Mouse (Mus musculus): ENCODE data around the gene Smpd3. TPM values are rescaled to one million over a fixed set of nuclear protein-coding genes. Genes with fewer than 3 reads are reported as not detected.
"Not testable (repeated sequence)": the region's sequence is repeated elsewhere in the genome, so short reads cannot be mapped to it uniquely, and the experiment has no call there.

The Smpd3 gene
- polyA plus RNA-seq, 1 experiment from 2014 or later = 0.54 TPM

GRCm38 (mm10) chr8:106326624-106327023 lies 11.2 kb downstream of the Smpd3 start:
- Histone ChIP-seq H3K36me3 (replicated peaks) (no peaks in the 10 kb centered on the region), H3K9me3 (replicated peaks) (no peaks in the 10 kb centered on the region), H3K9ac (no peak overlapping the region), H3K4me3 (replicated peaks) (no peak overlapping the region), H3K27ac (replicated peaks) (no peak overlapping the region), H3K4me1 (replicated peaks) (no peaks in the 10 kb centered on the region), H3K4me2 (no peak overlapping the region), H3K27me3 (no peaks in the 10 kb centered on the region)
- 48% methylated on average over 4 of the region's 4 CpGs for WGBS (ENCODE audit: insufficient replicate concordance)
- ATAC-seq (ENCODE audit: insufficient read depth) = no peak

- no peaks in the 10 kb centered on the region for H3K36me3 ChIP-seq (replicated peaks)
- H3K9me3 ChIP-seq (replicated peaks) = no peaks in the 10 kb centered on the region
- H3K27me3 ChIP-seq = no peaks in the 10 kb centered on the region
- no peak for ATAC-seq (ENCODE audit: insufficient read depth)
- H3K9ac ChIP-seq = no peak overlapping the region
- no peak overlapping the region for H3K4me3 ChIP-seq (replicated peaks)
- no peak overlapping the region for H3K4me2 ChIP-seq
- H3K4me1 ChIP-seq (replicated peaks) = no peaks in the 10 kb centered on the region
- WGBS (ENCODE audit: insufficient replicate concordance) = 64% methylated on average over 7 of the region's 7 CpGs
- no peak overlapping the region for H3K27ac ChIP-seq (replicated peaks)
Measured at GRCm38 (mm10) chr8:106321434-106321833, 16.4 kb downstream of the Smpd3 start.

- no peak overlapping the region for H3K27ac ChIP-seq (replicated peaks)
- H3K4me3 ChIP-seq (replicated peaks) = no peak overlapping the region
- WGBS (ENCODE audit: insufficient replicate concordance) = 60% methylated on average over 6 of the region's 6 CpGs
- no peak overlapping the region for H3K4me2 ChIP-seq
- H3K4me1 ChIP-seq (replicated peaks) = no peaks in the 10 kb centered on the region
- no peak for ATAC-seq (ENCODE audit: insufficient read depth)
- H3K27me3 ChIP-seq = no peaks in the 10 kb centered on the region
- no peaks in the 10 kb centered on the region for H3K9me3 ChIP-seq (replicated peaks)
- no peaks in the 10 kb centered on the region for H3K36me3 ChIP-seq (replicated peaks)
- H3K9ac ChIP-seq = no peak overlapping the region
Measured at GRCm38 (mm10) chr8:106320002-106320401, 17.8 kb downstream of the Smpd3 start.

- no peak overlapping the region for H3K27ac ChIP-seq (replicated peaks)
- 66% methylated on average over 4 of the region's 4 CpGs for WGBS (ENCODE audit: insufficient replicate concordance)
- H3K9me3 ChIP-seq (replicated peaks) = no peaks in the 10 kb centered on the region
- H3K4me1 ChIP-seq (replicated peaks) = no peaks in the 10 kb centered on the region
- no peak overlapping the region for H3K4me3 ChIP-seq (replicated peaks)
- no peaks in the 10 kb centered on the region for H3K27me3 ChIP-seq
- no peaks in the 10 kb centered on the region for H3K36me3 ChIP-seq (replicated peaks)
- H3K9ac ChIP-seq = no peak overlapping the region
- H3K4me2 ChIP-seq = no peak overlapping the region
- ATAC-seq (ENCODE audit: insufficient read depth) = no peak
Measured at GRCm38 (mm10) chr8:106317091-106317490, 20.7 kb downstream of the Smpd3 start.

DNA sequence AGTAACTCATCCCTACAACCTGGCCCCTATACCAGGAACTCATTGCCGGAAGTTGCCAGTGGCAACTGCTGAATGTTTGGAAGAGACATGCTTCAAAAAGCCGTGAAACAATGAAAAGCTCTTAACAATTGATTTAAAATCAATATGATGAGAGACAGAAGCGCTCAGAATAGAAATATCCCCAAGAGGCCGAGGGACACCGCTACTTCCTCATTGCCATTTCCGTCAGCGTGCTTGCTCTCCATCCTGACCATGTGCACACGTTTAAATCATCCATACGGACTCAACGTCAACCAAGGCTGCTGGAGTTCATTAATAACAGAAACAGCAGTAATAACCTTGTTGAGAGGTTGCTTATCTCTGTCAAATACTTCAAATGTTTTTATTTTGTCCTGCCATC lies 21.3 kb downstream of the Smpd3 start:
- no peaks in the 10 kb centered on the region for H3K36me3 ChIP-seq (replicated peaks)
- H3K4me1 ChIP-seq (replicated peaks) = no peaks in the 10 kb centered on the region
- no peak overlapping the region for H3K9ac ChIP-seq
- H3K27me3 ChIP-seq = no peaks in the 10 kb centered on the region
- no peak overlapping the region for H3K27ac ChIP-seq (replicated peaks)
- no peak overlapping the region for H3K4me3 ChIP-seq (replicated peaks)
- no peak overlapping the region for H3K4me2 ChIP-seq
- no peaks in the 10 kb centered on the region for H3K9me3 ChIP-seq (replicated peaks)
- WGBS (ENCODE audit: insufficient replicate concordance) = 32% methylated on average over 10 of the region's 10 CpGs
- no peak for ATAC-seq (ENCODE audit: insufficient read depth)

GRCm38 (mm10) chr8:106315402-106316187 lies 22.2 kb downstream of the Smpd3 start:
- no peak overlapping the region for H3K9ac ChIP-seq
- H3K9me3 ChIP-seq (replicated peaks) = no peaks in the 10 kb centered on the region
- H3K4me2 ChIP-seq = no peak overlapping the region
- whole genome bisulfite sequencing (ENCODE audit: insufficient replicate concordance) = 57% methylated on average over 6 of the region's 6 CpGs
- no peak overlapping the region for H3K27ac ChIP-seq (replicated peaks)
- no peaks in the 10 kb centered on the region for H3K27me3 ChIP-seq
- H3K4me1 ChIP-seq (replicated peaks) = no peaks in the 10 kb centered on the region
- no peaks in the 10 kb centered on the region for H3K36me3 ChIP-seq (replicated peaks)
- H3K4me3 ChIP-seq (replicated peaks) = no peak overlapping the region
- ATAC-seq (ENCODE audit: insufficient read depth) = no peak

DNA sequence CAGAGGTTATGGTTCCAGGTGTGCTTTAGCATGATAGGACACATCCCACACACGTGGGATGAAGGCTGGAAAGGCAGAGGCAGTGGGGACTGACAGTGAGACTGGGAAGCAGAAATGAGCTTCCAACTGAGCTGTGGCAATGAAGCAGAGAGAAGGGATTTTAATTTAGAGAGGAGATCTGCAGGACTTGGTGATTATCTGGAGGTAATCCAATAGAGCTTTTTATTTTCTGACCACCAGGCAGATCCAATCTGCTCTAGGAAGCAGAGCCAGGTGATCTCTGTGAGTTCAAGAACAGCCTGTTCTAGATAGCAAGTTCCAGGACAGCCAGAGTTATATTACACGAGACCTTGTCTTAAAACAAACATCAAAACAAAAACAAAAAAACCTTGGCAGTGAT lies 24.0 kb downstream of the Smpd3 start:
- H3K4me3 ChIP-seq (replicated peaks) = no peak overlapping the region
- ATAC-seq (ENCODE audit: insufficient read depth) = no peak
- H3K27ac ChIP-seq (replicated peaks) = no peak overlapping the region
- H3K4me1 ChIP-seq (replicated peaks) = no peaks in the 10 kb centered on the region
- H3K36me3 ChIP-seq (replicated peaks) = no peaks in the 10 kb centered on the region
- H3K4me2 ChIP-seq = no peak overlapping the region
- no peak overlapping the region for H3K9ac ChIP-seq
- H3K27me3 ChIP-seq = no peaks in the 10 kb centered on the region
- no peaks in the 10 kb centered on the region for H3K9me3 ChIP-seq (replicated peaks)
- WGBS (ENCODE audit: insufficient replicate concordance) = 43% methylated on average over 2 of the region's 2 CpGs

DNA sequence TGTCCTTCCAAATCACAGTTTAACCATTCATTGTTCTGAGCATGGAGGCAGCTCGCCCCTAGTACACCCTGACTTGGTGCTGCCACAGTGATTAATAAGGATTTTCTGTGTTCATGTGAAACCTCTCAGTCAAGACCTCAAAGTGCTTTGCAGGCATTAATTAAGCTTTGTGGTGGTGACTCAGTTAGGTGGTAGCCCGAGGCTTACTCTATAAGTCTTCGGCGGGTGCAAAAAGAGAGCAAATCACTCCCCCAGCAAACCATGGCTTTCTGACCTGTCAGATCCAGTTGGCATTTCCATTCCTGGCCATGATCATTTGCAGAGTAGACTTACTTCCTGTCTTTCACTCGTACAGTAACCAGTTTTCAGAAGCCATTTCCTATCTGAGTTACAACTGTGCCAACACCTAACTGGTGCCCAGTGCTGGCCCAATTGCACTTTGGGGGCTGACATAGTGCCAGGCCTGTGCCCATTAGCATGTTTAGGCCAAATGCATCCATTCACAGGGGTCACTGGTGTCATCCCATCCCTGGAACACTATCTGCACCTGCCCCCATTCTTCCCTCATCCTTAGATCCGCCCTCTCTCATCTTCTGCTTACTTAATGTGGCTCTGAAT lies 24.6 kb downstream of the Smpd3 start:
- WGBS (ENCODE audit: insufficient replicate concordance) = 59% methylated on average over 6 of the region's 6 CpGs
- H3K27ac ChIP-seq (replicated peaks) = no peak overlapping the region
- no peak for ATAC-seq (ENCODE audit: insufficient read depth)
- no peak overlapping the region for H3K4me3 ChIP-seq (replicated peaks)
- H3K4me1 ChIP-seq (replicated peaks) = 0 out of 2 replicates have a peak, but pooled peaks cover 1% of the 10 kb centered on the region
- no peaks in the 10 kb centered on the region for H3K9me3 ChIP-seq (replicated peaks)
- H3K9ac ChIP-seq = no peak overlapping the region
- no peak overlapping the region for H3K4me2 ChIP-seq
- no peaks in the 10 kb centered on the region for H3K27me3 ChIP-seq
- no peaks in the 10 kb centered on the region for H3K36me3 ChIP-seq (replicated peaks)

DNA sequence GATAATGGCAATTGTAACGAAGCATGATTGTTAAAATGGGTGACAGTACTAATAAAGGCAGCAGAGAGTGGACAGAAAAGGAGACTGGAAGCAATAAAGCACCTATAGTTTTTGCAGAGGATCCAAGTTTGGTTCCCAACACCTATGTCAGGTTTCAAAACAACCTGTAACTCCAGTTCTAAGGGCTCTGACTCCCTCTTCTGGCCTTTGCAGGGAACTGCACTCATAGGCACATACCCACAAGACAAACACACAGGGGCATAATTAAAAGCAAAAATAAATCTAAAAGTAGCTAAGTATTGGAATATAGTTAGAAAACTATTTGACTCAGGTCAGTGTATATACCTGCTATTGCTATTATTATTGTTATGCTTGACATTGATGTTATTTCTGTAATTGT lies 25.8 kb downstream of the Smpd3 start:
- 65% methylated on average over 1 of the region's 1 CpGs for WGBS (ENCODE audit: insufficient replicate concordance)
- H3K36me3 ChIP-seq (replicated peaks) = no peaks in the 10 kb centered on the region
- H3K4me3 ChIP-seq (replicated peaks) = no peak overlapping the region
- no peak for ATAC-seq (ENCODE audit: insufficient read depth)
- H3K27me3 ChIP-seq = no peaks in the 10 kb centered on the region
- no peak overlapping the region for H3K27ac ChIP-seq (replicated peaks)
- H3K9me3 ChIP-seq (replicated peaks) = no peaks in the 10 kb centered on the region
- no peak overlapping the region for H3K4me2 ChIP-seq
- peaks cover 3% of the 10 kb centered on the region; the same call in 1 of the 2 replicates for H3K4me1 ChIP-seq (replicated peaks)
- H3K9ac ChIP-seq = no peak overlapping the region

GRCm38 (mm10) chr8:106310026-106310652 lies 27.6 kb downstream of the Smpd3 start:
- Histone ChIP-seq H3K27ac (replicated peaks) (no peak overlapping the region), H3K4me2 (no peak overlapping the region), H3K4me3 (replicated peaks) (no peak overlapping the region), H3K9ac (no peak overlapping the region), H3K4me1 (replicated peaks) (peaks cover 3% of the 10 kb centered on the region; the same call in 1 of the 2 replicates), H3K9me3 (replicated peaks) (no peaks in the 10 kb centered on the region), H3K36me3 (replicated peaks) (no peaks in the 10 kb centered on the region), H3K27me3 (no peaks in the 10 kb centered on the region)
- 64% methylated on average over 5 of the region's 5 CpGs for WGBS (ENCODE audit: insufficient replicate concordance)
- ATAC-seq (ENCODE audit: insufficient read depth) = no peak

GRCm38 (mm10) chr8:106308082-106308786 lies 29.6 kb downstream of the Smpd3 start:
- not testable (repeated sequence) for H3K4me3 ChIP-seq (replicated peaks); H3K27ac ChIP-seq (replicated peaks); H3K27me3 ChIP-seq; H3K9me3 ChIP-seq (replicated peaks); H3K9ac ChIP-seq; H3K4me1 ChIP-seq (replicated peaks); H3K4me2 ChIP-seq; H3K36me3 ChIP-seq (replicated peaks)
- ATAC-seq (ENCODE audit: insufficient read depth) = peak; percentile 80
- WGBS (ENCODE audit: insufficient replicate concordance) = 30% methylated on average over 6 of the region's 6 CpGs
